Mouse (Mus musculus): ENCODE data around the gene Foxp4. TPM values are rescaled to one million over a fixed set of nuclear protein-coding genes. Genes with fewer than 3 reads are reported as not detected.

Foxp4 gene
- total and polyA plus RNA-seq, 3 experiments: 7.1 to 50.5 TPM; not detected in 1

GRCm38 (mm10) chr17:47855544-47855943, 68.9 kb downstream of the Foxp4 start:
- Histone ChIP-seq H3K9me3 (replicated peaks; ENCODE audit: insufficient read depth, low read length) (no peaks in the 10 kb centered on the region), H3K27ac (ENCODE audit: control insufficient read depth, low read depth, low read length) (no peak overlapping the region), H3K4me1 (ENCODE audit: control insufficient read depth in 1 of 2, insufficient read depth in 2 of 2, low read length in 2 of 2) (no peaks in the 10 kb centered on the region), H3K27me3 (ENCODE audit: control insufficient read depth in 1 of 2, insufficient read depth in 2 of 2, low read length in 2 of 2) (no peaks in the 10 kb centered on the region), H3K9ac (ENCODE audit: control insufficient read depth, low read depth, low read length, poor library complexity, severe bottlenecking) (no peak overlapping the region), H3K4me3 (ENCODE audit: control insufficient read depth in 1 of 2, insufficient read depth in 1 of 2, low read depth in 2 of 2, low read length in 2 of 2) (no peak overlapping the region), H3K36me3 (ENCODE audit: control insufficient read depth in 1 of 2, insufficient read depth in 2 of 2, low read length in 2 of 2) (no peaks in the 10 kb centered on the region), H3K79me2 (ENCODE audit: control insufficient read depth, insufficient read depth, low read length, poor library complexity) (no peaks in the 10 kb centered on the region)
- TF ChIP-seq MYB (IDR thresholded peaks at IDR 0.05; ENCODE audit: low read depth, low read length) (no peak), CTCF (IDR thresholded peaks at IDR 0.05 in 2 of 3, conservative IDR thresholded peaks at IDR 0.05 in 1 of 3; ENCODE audit: control insufficient read depth in 1 of 3, insufficient read depth in 1 of 3, low read depth in 2 of 3, low read length in 3 of 3, poor library complexity in 1 of 3, severe bottlenecking in 1 of 3) (peak in 1 of 3 experiments; percentile 15; a peak in 2 of 6 replicates)
- no peak for DNase-seq (ENCODE audit: low read depth, low spot score)

- H3K4me3 ChIP-seq (ENCODE audit: control insufficient read depth in 1 of 2, insufficient read depth in 1 of 2, low read depth in 2 of 2, low read length in 2 of 2): no peak overlapping the region
- H3K4me1 ChIP-seq (ENCODE audit: control insufficient read depth in 1 of 2, insufficient read depth in 2 of 2, low read length in 2 of 2): no peaks in the 10 kb centered on the region
- no peak overlapping the region for H3K9ac ChIP-seq (ENCODE audit: control insufficient read depth, low read depth, low read length, poor library complexity, severe bottlenecking)
- no peak for TF ChIP-seq MAZ (IDR thresholded peaks at IDR 0.05; ENCODE audit: low read depth, low read length)
- no peak for TF ChIP-seq ZMIZ1 (IDR thresholded peaks at IDR 0.05; ENCODE audit: low read depth, low read length)
- TF ChIP-seq ZKSCAN1 (IDR thresholded peaks at IDR 0.05; ENCODE audit: low read depth, low read length): no peak
- TF ChIP-seq E2F4 (IDR thresholded peaks at IDR 0.05; ENCODE audit: borderline replicate concordance, low read depth, low read length): no peak
- no peak for TF ChIP-seq ETS1 (IDR thresholded peaks at IDR 0.05; ENCODE audit: low read depth, low read length)
- TF ChIP-seq CTCF (IDR thresholded peaks at IDR 0.05 in 2 of 3, conservative IDR thresholded peaks at IDR 0.05 in 1 of 3; ENCODE audit: control insufficient read depth in 1 of 3, insufficient read depth in 1 of 3, low read depth in 2 of 3, low read length in 3 of 3, poor library complexity in 1 of 3, severe bottlenecking in 1 of 3): no peak
- no peak overlapping the region for H3K27ac ChIP-seq (ENCODE audit: control insufficient read depth, low read depth, low read length)
- H3K79me2 ChIP-seq (ENCODE audit: control insufficient read depth, insufficient read depth, low read length, poor library complexity): no peaks in the 10 kb centered on the region
- no peaks in the 10 kb centered on the region for H3K9me3 ChIP-seq (replicated peaks; ENCODE audit: insufficient read depth, low read length)
- no peaks in the 10 kb centered on the region for H3K27me3 ChIP-seq (ENCODE audit: control insufficient read depth in 1 of 2, insufficient read depth in 2 of 2, low read length in 2 of 2)
- no peaks in the 10 kb centered on the region for H3K36me3 ChIP-seq (ENCODE audit: control insufficient read depth in 1 of 2, insufficient read depth in 2 of 2, low read length in 2 of 2)
- DNase-seq (ENCODE audit: low read depth, low spot score): no peak
Observed at GRCm38 (mm10) chr17:47854908-47855307, 69.5 kb downstream of the Foxp4 start.

- no peak for DNase-seq (ENCODE audit: low read depth, low spot score)
- no peak overlapping the region for H3K9ac ChIP-seq (ENCODE audit: control insufficient read depth, low read depth, low read length, poor library complexity, severe bottlenecking)
- no peaks in the 10 kb centered on the region for H3K9me3 ChIP-seq (replicated peaks; ENCODE audit: insufficient read depth, low read length)
- H3K4me1 ChIP-seq (ENCODE audit: control insufficient read depth in 1 of 2, insufficient read depth in 2 of 2, low read length in 2 of 2): no peaks in the 10 kb centered on the region
- H3K36me3 ChIP-seq (ENCODE audit: control insufficient read depth in 1 of 2, insufficient read depth in 2 of 2, low read length in 2 of 2): no peaks in the 10 kb centered on the region
- H3K27ac ChIP-seq (ENCODE audit: control insufficient read depth, low read depth, low read length): no peak overlapping the region
- no peaks in the 10 kb centered on the region for H3K27me3 ChIP-seq (ENCODE audit: control insufficient read depth in 1 of 2, insufficient read depth in 2 of 2, low read length in 2 of 2)
- H3K79me2 ChIP-seq (ENCODE audit: control insufficient read depth, insufficient read depth, low read length, poor library complexity): no peaks in the 10 kb centered on the region
- TF ChIP-seq ZNF384 (IDR thresholded peaks at IDR 0.05; ENCODE audit: low read depth, low read length): no peak
- no peak for TF ChIP-seq SIN3A (IDR thresholded peaks at IDR 0.05; ENCODE audit: low read length)
- no peak for TF ChIP-seq SMC3 (IDR thresholded peaks at IDR 0.05; ENCODE audit: low read depth, low read length)
- no peak for TF ChIP-seq CHD1 (IDR thresholded peaks at IDR 0.05; ENCODE audit: low read depth, low read length)
- TF ChIP-seq USF2 (IDR thresholded peaks at IDR 0.05; ENCODE audit: borderline replicate concordance in 1 of 2, insufficient read depth in 1 of 2, low read depth in 1 of 2, low read length in 2 of 2): no peak
- TF ChIP-seq ZC3H11A (IDR thresholded peaks at IDR 0.05; ENCODE audit: low read depth, low read length): no peak
- TF ChIP-seq RCOR1 (IDR thresholded peaks at IDR 0.05; ENCODE audit: low read depth, low read length): no peak
- no peak for TF ChIP-seq ELF1 (IDR thresholded peaks at IDR 0.05; ENCODE audit: low read depth, low read length)
- no peak for TF ChIP-seq UBTF (IDR thresholded peaks at IDR 0.05; ENCODE audit: borderline replicate concordance, insufficient read depth, low read depth, low read length)
- TF ChIP-seq TAL1 (IDR thresholded peaks at IDR 0.05; ENCODE audit: low read length): no peak
- no peak overlapping the region for H3K4me3 ChIP-seq (ENCODE audit: control insufficient read depth in 1 of 2, insufficient read depth in 1 of 2, low read depth in 2 of 2, low read length in 2 of 2)
Observed at GRCm38 (mm10) chr17:47853760-47854159, 70.7 kb downstream of the Foxp4 start.
